29 mouse cellular contexts compared by ENCODE assay signal in genomic region chr11:103375772-103376171, GRCm38 (mm10). TPM values are rescaled to one million over a fixed set of nuclear protein-coding genes. Genes with fewer than 3 reads are reported as not detected.
DNase-seq lines count a peak whose midpoint lies in the region; ATAC-seq and TF ChIP-seq lines count a peak whose summit lies in the region.
"Had no signal": no experiment of that assay in that cellular context is flagged by ENCODE, and none has a peak within 500 bp of the region (broad histone marks: within the 10 kb centered on the region; RNA-seq: fewer than 3 reads in every experiment).

No protein-coding gene starts in this region.

- H3K4me1 ChIP-seq in heart, embryonic 16.5 days (ENCODE audit: control insufficient read depth, insufficient read depth, low read length), result peaks cover 23% of the 10 kb centered on the region
- H3K4me1 ChIP-seq: embryonic facial prominence, embryonic 13.5 days; forebrain, embryonic 12.5 days; limb, embryonic 13.5 days; midbrain, embryonic 12.5 days; neural tube, embryonic 12.5 days had no signal

- no peak for DNase-seq in heart, postnatal 25 days (ENCODE audit: low spot score)
- no peak for DNase-seq in layer of hippocampus, adult 2 months (ENCODE audit: low spot score in 2 of 2)
- no peak for DNase-seq in layer of hippocampus, adult 9-10 months (ENCODE audit: low spot score)
- peak; percentile 47 for DNase-seq in brain, adult 2 months (ENCODE audit: low read depth, low spot score)
- DNase-seq: adrenal gland, postnatal 10 days; embryo, embryonic 11 days; forebrain, postnatal 0 days; gastrocnemius, postnatal 10 days; right cerebral cortex, postnatal 4 days had no signal

- H3K27ac ChIP-seq in heart, embryonic 16.5 days (ENCODE audit: low read length), result peak overlapping the region; percentile 16; the same call in 1 of the 2 replicates
- peak overlapping the region; percentile 19; the same call in 1 of the 2 replicates for H3K27ac ChIP-seq in layer of hippocampus, adult 2 months
- H3K27ac ChIP-seq: embryonic facial prominence, embryonic 13.5 days; forebrain, embryonic 12.5 days; heart, embryonic 13.5 days; hindbrain, embryonic 13.5 days; kidney, postnatal 0 days; left cerebral cortex, adult 2 months; limb, embryonic 13.5 days; lung, embryonic 15.5 days; midbrain, embryonic 12.5 days; neural tube, embryonic 12.5 days; stomach, postnatal 0 days had no signal

- ATAC-seq in heart, embryonic 16.5 days (replicated peaks; ENCODE audit: extremely low read depth, insufficient read depth, low FRiP score), result no peak
- no peak for ATAC-seq in erythroid progenitor cell, adult 5-6 weeks (replicated peaks; ENCODE audit: low FRiP score, poor library complexity, severe bottlenecking)
- ATAC-seq: forebrain, postnatal 0 days; intestine, postnatal 0 days; Patski had no signal

- H3K9ac ChIP-seq in heart, embryonic 16.5 days (ENCODE audit: low read length), result no peak overlapping the region
- H3K9ac ChIP-seq: embryonic facial prominence, embryonic 13.5 days; forebrain, embryonic 12.5 days; forebrain, postnatal 0 days; heart, embryonic 13.5 days; hindbrain, embryonic 13.5 days; limb, embryonic 13.5 days; lung, embryonic 15.5 days; midbrain, embryonic 12.5 days; neural tube, embryonic 12.5 days had no signal

- intact Hi-C loops in heart, postnatal 25 days (cut with DNase I), result loop anchor here (5.0 kb wide), 1 partner anchor 37 kb away; the partner anchor contains the start of gene Plekhm1

- no peak overlapping the region for H3K4me3 ChIP-seq in heart, embryonic 16.5 days (ENCODE audit: low read length)
- no peak overlapping the region for H3K4me3 ChIP-seq in layer of hippocampus, adult 2 months
- H3K4me3 ChIP-seq: embryonic facial prominence, embryonic 13.5 days; erythroblast, embryonic 14.5 days; forebrain, embryonic 12.5 days; heart, embryonic 13.5 days; hindbrain, embryonic 13.5 days; left cerebral cortex, adult 2 months; limb, embryonic 13.5 days; lung, embryonic 15.5 days; megakaryocyte, embryonic 14.5 days; midbrain, embryonic 12.5 days; myocyte; neural tube, embryonic 12.5 days had no signal

- H3K4me2 ChIP-seq in heart, embryonic 16.5 days (ENCODE audit: low read depth, low read length), result no peak overlapping the region
- H3K4me2 ChIP-seq: embryonic facial prominence, embryonic 13.5 days; forebrain, embryonic 12.5 days; heart, embryonic 13.5 days; hindbrain, embryonic 13.5 days; limb, embryonic 13.5 days; liver, embryonic 11.5 days; lung, embryonic 15.5 days; midbrain, embryonic 12.5 days; neural tube, embryonic 12.5 days had no signal

- H3K27me3 ChIP-seq in heart, embryonic 16.5 days (ENCODE audit: control insufficient read depth, insufficient read depth, low read length), result no peaks in the 10 kb centered on the region
- H3K27me3 ChIP-seq: embryonic facial prominence, embryonic 13.5 days; forebrain, embryonic 12.5 days; heart, embryonic 13.5 days; hindbrain, embryonic 13.5 days; limb, embryonic 13.5 days; lung, embryonic 15.5 days; megakaryocyte, embryonic 14.5 days; midbrain, embryonic 12.5 days; neural tube, embryonic 12.5 days; Patski had no signal

- TF ChIP-seq CTCF in layer of hippocampus, adult 2 months (conservative IDR thresholded peaks at IDR 0.05), result no peak

- H3K36me3 ChIP-seq in heart, embryonic 16.5 days (ENCODE audit: control insufficient read depth, insufficient read depth), result peaks cover 10% of the 10 kb centered on the region

- no peaks in the 10 kb centered on the region for H3K9me3 ChIP-seq in heart, embryonic 16.5 days (replicated peaks; ENCODE audit: control insufficient read depth, low read length)
- H3K9me3 ChIP-seq: embryonic facial prominence, embryonic 13.5 days; forebrain, embryonic 12.5 days; G1E; heart, embryonic 13.5 days; hindbrain, embryonic 13.5 days; limb, embryonic 13.5 days; lung, embryonic 15.5 days; megakaryocyte, embryonic 14.5 days; midbrain, embryonic 12.5 days; neural tube, embryonic 12.5 days had no signal

- WGBS in heart, embryonic 16.5 days, result 72% methylated on average over 5 of the region's 5 CpGs

RNA-seq across cellular contexts. Expression of gene Arhgap27, which starts 12.3 kb away (rescaled TPM):
- 7.5 and 8.5 TPM in 2 replicates for polyA plus RNA-seq in heart, embryonic 16.5 days (2015; fragmentation: Nextera tagmentation; extraction: Ambion mirVana)
- total RNA-seq in heart, postnatal 25 days (2021), result 10 to 100 TPM; 13.9 to 17.8 TPM
- total RNA-seq in layer of hippocampus, adult 2 months (2021), result 10 to 100 TPM; 11.8 to 14.0 TPM
- 2.1 and 7.6 TPM in 2 replicates for total RNA-seq in erythroid progenitor cell, adult 5-6 weeks (2015; ENCODE audit: low replicate concordance)
- total RNA-seq in erythroid progenitor cell, adult 5-6 weeks (2017; ENCODE audit: low replicate concordance), result 3.0 and 4.8 TPM in 2 replicates

RNA-seq across cellular contexts. Expression of gene Plekhm1, which starts 36.7 kb away (rescaled TPM):
- 5.9 and 6.1 TPM in 2 replicates for polyA plus RNA-seq in heart, embryonic 16.5 days (2015; fragmentation: Nextera tagmentation; extraction: Ambion mirVana)
- 10 to 100 TPM in 1 of 2 experiments, 1 to 10 TPM in 1; 10.0 to 10.7 TPM for total RNA-seq in heart, postnatal 25 days (2021)
- 10 to 100 TPM; 18.3 to 20.3 TPM for total RNA-seq in layer of hippocampus, adult 2 months (2021)
- 15.1 and 18.0 TPM in 2 replicates for total RNA-seq in erythroid progenitor cell, adult 5-6 weeks (2015; ENCODE audit: low replicate concordance)
- 4.2 and 5.5 TPM in 2 replicates for total RNA-seq in erythroid progenitor cell, adult 5-6 weeks (2017; ENCODE audit: low replicate concordance)
